20 mouse cellular contexts compared by ENCODE assay signal in the genomic region with DNA sequence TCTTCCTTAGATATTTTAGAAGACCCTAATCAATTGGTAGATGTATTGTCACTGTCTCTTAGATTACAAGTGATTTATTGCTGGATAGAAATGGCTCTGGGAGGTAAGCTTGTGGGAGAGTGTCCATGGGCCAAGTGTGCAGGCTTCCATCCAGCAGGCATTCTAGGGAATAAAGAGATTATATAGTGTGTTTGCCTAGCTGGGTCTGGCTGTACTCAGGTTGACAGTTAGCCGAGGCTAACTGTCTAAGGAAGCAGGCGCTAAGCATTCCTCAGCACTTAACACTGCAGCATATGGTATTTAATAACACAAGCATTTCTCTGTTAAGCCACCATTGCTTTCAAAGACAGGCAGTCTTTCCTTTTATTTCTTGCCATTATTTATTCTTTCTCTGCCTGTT.
"Had no signal": no experiment of that assay in that cellular context is flagged by ENCODE, and none has a peak within 500 bp of the region (broad histone marks: within the 10 kb centered on the region; RNA-seq: fewer than 3 reads in every experiment).

No protein-coding gene starts in this region.

- DNase-seq: kidney, adult 2 months; kidney, postnatal 25 days; layer of hippocampus, postnatal 36 days; liver, embryonic 13.5 days; lung, adult 2 months; lung, postnatal 14 days; lung, postnatal 4 days; retina, postnatal 1 day; right cerebral cortex, postnatal 25 days; spleen, adult 18-20 months; thymus, adult 18-20 months; thymus, postnatal 36 days had no signal

- H3K9me3 ChIP-seq: liver, embryonic 13.5 days; midbrain, embryonic 13.5 days; neural tube, embryonic 13.5 days had no signal

- ATAC-seq: inflammation-experienced regulatory T-cells, adult 6 months; midbrain, embryonic 13.5 days; midbrain, embryonic 16.5 days had no signal

- H3K4me3 ChIP-seq: layer of hippocampus, adult 2 months; left cerebral cortex, adult 2 months; liver, embryonic 13.5 days; midbrain, embryonic 13.5 days; myocyte; neural tube, embryonic 13.5 days had no signal

- H3K36me3 ChIP-seq: liver, embryonic 13.5 days; midbrain, embryonic 13.5 days; neural tube, embryonic 13.5 days had no signal

- H3K4me1 ChIP-seq: liver, embryonic 13.5 days had no signal

- H3K27me3 ChIP-seq: liver, embryonic 13.5 days; midbrain, embryonic 13.5 days; neural tube, embryonic 13.5 days had no signal

- H3K27ac ChIP-seq: kidney, postnatal 0 days; layer of hippocampus, adult 2 months; left cerebral cortex, adult 2 months; liver, embryonic 13.5 days; midbrain, embryonic 13.5 days; neural tube, embryonic 13.5 days had no signal

- H3K9ac ChIP-seq: liver, embryonic 13.5 days; midbrain, embryonic 13.5 days; neural tube, embryonic 13.5 days had no signal

- H3K4me2 ChIP-seq: liver, embryonic 13.5 days; midbrain, embryonic 13.5 days; neural tube, embryonic 13.5 days had no signal
